Mouse (Mus musculus): ENCODE results near the gene Olfr462. TPM values are rescaled to one million over a fixed set of nuclear protein-coding genes. Genes with fewer than 3 reads are reported as not detected.

Gene Olfr462
- polyA plus RNA-seq (2012; fragmentation: generic; extraction: Trizol), result not detected

GRCm38 (mm10) chr11:87892168-87892567 lies at the start of gene Olfr462:
Gene Olfr462, minus strand, starts transcription at chr11:87892268.
- Histone ChIP-seq H3K4me3 (no peak within 1 kb of the TSS), H3K27me3 (ENCODE audit: control insufficient read depth, insufficient read depth, insufficient read length) (peaks cover 28% of the 10 kb centered on the region), H3K36me3 (ENCODE audit: control insufficient read depth, insufficient read depth) (no peaks in the 10 kb centered on the region), H3K79me2 (ENCODE audit: control insufficient read depth, insufficient read depth) (no peaks in the 10 kb centered on the region), H3K4me2 (ENCODE audit: low read depth) (no peak within 1 kb of the TSS), H3ac (ENCODE audit: control insufficient read depth, insufficient read length) (no peak within 1 kb of the TSS)
- no peak for TF ChIP-seq MYOD1 (IDR thresholded peaks at IDR 0.05; ENCODE audit: control insufficient read depth in 1 of 3, insufficient read length in 2 of 3, low read depth in 2 of 3)
- no peak for TF ChIP-seq USF1 (IDR thresholded peaks at IDR 0.05; ENCODE audit: low read depth)
- no peak for TF ChIP-seq SRF (IDR thresholded peaks at IDR 0.05; ENCODE audit: control insufficient read depth, insufficient read length, low read depth)
- no peak for TF ChIP-seq E2F4 (IDR thresholded peaks at IDR 0.05; ENCODE audit: insufficient read depth)
- TF ChIP-seq TCF3 (IDR thresholded peaks at IDR 0.05; ENCODE audit: insufficient read length, low read depth), result no peak
- no peak for TF ChIP-seq TCF12 (IDR thresholded peaks at IDR 0.05; ENCODE audit: insufficient read depth, poor library complexity, severe bottlenecking)
- TF ChIP-seq MAX (IDR thresholded peaks at IDR 0.05; ENCODE audit: low read depth), result no peak
- no peak for TF ChIP-seq MYOG (IDR thresholded peaks at IDR 0.05; ENCODE audit: control insufficient read depth in 1 of 3, insufficient read depth in 1 of 3, insufficient read length in 2 of 3, low read depth in 2 of 3)
- no peak for TF ChIP-seq POLR2A (IDR thresholded peaks at IDR 0.05; ENCODE audit: insufficient read length, low read depth)
- no peak for TF ChIP-seq POLR2AphosphoS2 (IDR thresholded peaks at IDR 0.05; ENCODE audit: insufficient read length, low read depth)
- TF ChIP-seq REST (IDR thresholded peaks at IDR 0.05; ENCODE audit: insufficient read depth, insufficient read length), result no peak
- no peak for TF ChIP-seq CEBPB (IDR thresholded peaks at IDR 0.05; ENCODE audit: insufficient read depth, poor library complexity, severe bottlenecking)

DNA sequence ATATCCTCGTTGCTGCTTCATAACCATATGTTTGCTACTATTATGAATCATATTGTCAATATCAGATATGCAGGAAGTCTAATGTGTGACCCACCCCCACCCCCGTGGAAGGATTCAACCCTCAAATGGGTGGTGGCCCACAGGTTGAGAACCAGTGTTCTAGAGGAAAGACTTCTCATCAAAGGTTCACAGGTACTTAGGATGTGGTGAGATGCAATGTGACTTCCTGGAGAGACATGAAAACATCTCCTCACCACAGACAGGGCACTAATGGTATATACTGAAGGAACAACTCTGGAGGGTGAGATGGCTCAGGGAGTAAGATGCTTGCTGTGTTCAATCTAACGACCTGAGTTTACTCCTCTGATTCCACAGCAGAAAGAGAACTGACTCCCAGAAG lies 43.4 kb upstream of the Olfr462 start:
- no peak overlapping the region for H3K4me3 ChIP-seq
- no peaks in the 10 kb centered on the region for H3K36me3 ChIP-seq (ENCODE audit: control insufficient read depth, insufficient read depth)
- H3K79me2 ChIP-seq (ENCODE audit: control insufficient read depth, insufficient read depth), result no peaks in the 10 kb centered on the region
- no peak overlapping the region for H3K4me2 ChIP-seq (ENCODE audit: low read depth)
- TF ChIP-seq TCF12 (IDR thresholded peaks at IDR 0.05; ENCODE audit: insufficient read depth, poor library complexity, severe bottlenecking), result no peak
- no peak for TF ChIP-seq TCF3 (IDR thresholded peaks at IDR 0.05; ENCODE audit: insufficient read length, low read depth)
- TF ChIP-seq SRF (IDR thresholded peaks at IDR 0.05; ENCODE audit: control insufficient read depth, insufficient read length, low read depth), result no peak
- no peak for TF ChIP-seq MYOG (IDR thresholded peaks at IDR 0.05; ENCODE audit: control insufficient read depth in 1 of 3, insufficient read depth in 1 of 3, insufficient read length in 2 of 3, low read depth in 2 of 3)
- TF ChIP-seq POLR2A (IDR thresholded peaks at IDR 0.05; ENCODE audit: insufficient read length, low read depth), result no peak
- TF ChIP-seq E2F4 (IDR thresholded peaks at IDR 0.05; ENCODE audit: insufficient read depth), result no peak
- TF ChIP-seq POLR2AphosphoS2 (IDR thresholded peaks at IDR 0.05; ENCODE audit: insufficient read length, low read depth), result no peak
- no peak for TF ChIP-seq MAX (IDR thresholded peaks at IDR 0.05; ENCODE audit: low read depth)
- no peak for TF ChIP-seq MYOD1 (IDR thresholded peaks at IDR 0.05; ENCODE audit: control insufficient read depth in 1 of 3, insufficient read length in 2 of 3, low read depth in 2 of 3)
- TF ChIP-seq CEBPB (IDR thresholded peaks at IDR 0.05; ENCODE audit: insufficient read depth, poor library complexity, severe bottlenecking), result no peak
- no peak for TF ChIP-seq REST (IDR thresholded peaks at IDR 0.05; ENCODE audit: insufficient read depth, insufficient read length)
- TF ChIP-seq USF1 (IDR thresholded peaks at IDR 0.05; ENCODE audit: low read depth), result no peak
- H3K27me3 ChIP-seq (ENCODE audit: control insufficient read depth, insufficient read depth, insufficient read length), result no peaks in the 10 kb centered on the region
- no peak overlapping the region for H3ac ChIP-seq (ENCODE audit: control insufficient read depth, insufficient read length)

- Histone ChIP-seq H3K36me3 (ENCODE audit: control insufficient read depth, insufficient read depth) (no peaks in the 10 kb centered on the region), H3K4me3 (no peak overlapping the region)
- TF ChIP-seq TCF12 (IDR thresholded peaks at IDR 0.05; ENCODE audit: insufficient read depth, poor library complexity, severe bottlenecking) (no peak), POLR2A (IDR thresholded peaks at IDR 0.05; ENCODE audit: insufficient read length, low read depth) (no peak), SRF (IDR thresholded peaks at IDR 0.05; ENCODE audit: control insufficient read depth, insufficient read length, low read depth) (no peak), CEBPB (IDR thresholded peaks at IDR 0.05; ENCODE audit: insufficient read depth, poor library complexity, severe bottlenecking) (no peak), TCF3 (IDR thresholded peaks at IDR 0.05; ENCODE audit: insufficient read length, low read depth) (no peak), MYOD1 (IDR thresholded peaks at IDR 0.05; ENCODE audit: control insufficient read depth in 1 of 3, insufficient read length in 2 of 3, low read depth in 2 of 3) (no peak), POLR2AphosphoS2 (IDR thresholded peaks at IDR 0.05; ENCODE audit: insufficient read length, low read depth) (no peak), E2F4 (IDR thresholded peaks at IDR 0.05; ENCODE audit: insufficient read depth) (no peak), MAX (IDR thresholded peaks at IDR 0.05; ENCODE audit: low read depth) (no peak), REST (IDR thresholded peaks at IDR 0.05; ENCODE audit: insufficient read depth, insufficient read length) (no peak), MYOG (IDR thresholded peaks at IDR 0.05; ENCODE audit: control insufficient read depth in 1 of 3, insufficient read depth in 1 of 3, insufficient read length in 2 of 3, low read depth in 2 of 3) (no peak), USF1 (IDR thresholded peaks at IDR 0.05; ENCODE audit: low read depth) (no peak)
These were observed 41.7 kb upstream of the Olfr462 start for GRCm38 (mm10) chr11:87933731-87934130.

GRCm38 (mm10) chr11:87930348-87930747 lies 38.3 kb upstream of the Olfr462 start:
- TF ChIP-seq SRF (IDR thresholded peaks at IDR 0.05; ENCODE audit: control insufficient read depth, insufficient read length, low read depth) (no peak), POLR2AphosphoS2 (IDR thresholded peaks at IDR 0.05; ENCODE audit: insufficient read length, low read depth) (no peak), E2F4 (IDR thresholded peaks at IDR 0.05; ENCODE audit: insufficient read depth) (no peak), REST (IDR thresholded peaks at IDR 0.05; ENCODE audit: insufficient read depth, insufficient read length) (no peak), TCF3 (IDR thresholded peaks at IDR 0.05; ENCODE audit: insufficient read length, low read depth) (no peak), TCF12 (IDR thresholded peaks at IDR 0.05; ENCODE audit: insufficient read depth, poor library complexity, severe bottlenecking) (no peak), MAX (IDR thresholded peaks at IDR 0.05; ENCODE audit: low read depth) (no peak), CEBPB (IDR thresholded peaks at IDR 0.05; ENCODE audit: insufficient read depth, poor library complexity, severe bottlenecking) (no peak)
- no peaks in the 10 kb centered on the region for H3K36me3 ChIP-seq (ENCODE audit: control insufficient read depth, insufficient read depth)
- no peak overlapping the region for H3K4me3 ChIP-seq
- no peak overlapping the region for H3ac ChIP-seq (ENCODE audit: control insufficient read depth, insufficient read length)
- no peaks in the 10 kb centered on the region for H3K27me3 ChIP-seq (ENCODE audit: control insufficient read depth, insufficient read depth, insufficient read length)
- no peaks in the 10 kb centered on the region for H3K79me2 ChIP-seq (ENCODE audit: control insufficient read depth, insufficient read depth)
- no peak overlapping the region for H3K4me2 ChIP-seq (ENCODE audit: low read depth)

More at GRCm38 (mm10) chr11:87933731-87934130, 41.7 kb upstream of the Olfr462 start:
- Histone ChIP-seq H3K27me3 (ENCODE audit: control insufficient read depth, insufficient read depth, insufficient read length) (no peaks in the 10 kb centered on the region), H3K4me2 (ENCODE audit: low read depth) (no peak overlapping the region), H3ac (ENCODE audit: control insufficient read depth, insufficient read length) (no peak overlapping the region), H3K79me2 (ENCODE audit: control insufficient read depth, insufficient read depth) (no peaks in the 10 kb centered on the region)
